Mouse (Mus musculus) midbrain, embryonic 16.5 days (tissue): ENCODE measurements around the gene Atp8a2. TPM values are rescaled to one million over a fixed set of nuclear protein-coding genes. Genes with fewer than 3 reads are reported as not detected.

ENCODE experiments used
- ATAC-seq: fragments of 200-750 bp; cut with Nextera tagmentation; 2 replicates; pipeline ENCODE4 v1.8.0; 2017; ENCODE audit warnings: moderate TSS enrichment
- H3K27ac ChIP-seq: fragments of 300-500 bp; sonication (generic); 2 replicates; pipeline ENCODE4 v1.5.1; 2014; ENCODE audit warnings: mild to moderate bottlenecking, low read length, mixed read lengths
- H3K27me3 ChIP-seq: fragments of 300-500 bp; sonication (generic); 2 replicates; pipeline ENCODE4 v1.6.1; 2014; ENCODE audit warnings: low read depth, low read length, mixed read lengths; ENCODE audit not compliant: control insufficient read depth, insufficient read depth
- H3K36me3 ChIP-seq: fragments of 300-500 bp; sonication (generic); 2 replicates; pipeline ENCODE4 v1.6.1; 2014; ENCODE audit warnings: mild to moderate bottlenecking, low read length, moderate library complexity, mixed read lengths; ENCODE audit not compliant: control insufficient read depth, insufficient read depth
- H3K4me1 ChIP-seq: fragments of 300-500 bp; sonication (generic); 2 replicates; pipeline ENCODE4 v1.6.1; 2014; ENCODE audit warnings: mild to moderate bottlenecking, low read length, mixed read lengths; ENCODE audit not compliant: control insufficient read depth, insufficient read depth
- H3K4me2 ChIP-seq: fragments of 300-500 bp; sonication (generic); 2 replicates; pipeline ENCODE4 v1.6.1; 2014; ENCODE audit warnings: mild to moderate bottlenecking, low read length, mixed read lengths
- H3K4me3 ChIP-seq: fragments of 300-500 bp; sonication (generic); 2 replicates; pipeline ENCODE4 v1.5.1; 2014; ENCODE audit warnings: low read depth, mild to moderate bottlenecking, low read length, moderate library complexity, mixed read lengths
- H3K9ac ChIP-seq: fragments of 300-500 bp; sonication (generic); 2 replicates; pipeline ENCODE4 v1.6.1; 2014; ENCODE audit warnings: low read depth, low read length, mixed read lengths
- H3K9me3 ChIP-seq: fragments of 300-500 bp; sonication (generic); replicated peaks from 2 replicates; pipeline ENCODE4 v1.6.1; 2014; ENCODE audit warnings: mild to moderate bottlenecking, low read length, mixed read lengths; ENCODE audit not compliant: control insufficient read depth, poor library complexity, severe bottlenecking
- WGBS: fragments of 180-500 bp; shearing (Covaris S2); extraction: QIAGEN DNeasy Blood & Tissue Kit; methylation state at CpG from one replicate; pipeline ENCODE4 v1.1.7; 2014; 5-methylcytosine and 5-hydroxymethylcytosine counted together
- polyA plus RNA-seq: library from polyadenylated mRNA; unstranded; fragments of >200 nt; fragmentation: Nextera tagmentation; extraction: Ambion mirVana; gene quantifications from 2 replicates; pipeline ENCODE4 v1.2.1, GENCODE M21; 2015

Atp8a2 gene
- polyA plus RNA-seq, 1 experiment from 2014 or later: 45.6 TPM

- Histone ChIP-seq H3K27me3 (no peaks in the 10 kb centered on the region), H3K4me3 (no peak overlapping the region), H3K27ac (no peak overlapping the region), H3K4me1 (no peaks in the 10 kb centered on the region), H3K9ac (no peak overlapping the region), H3K4me2 (no peak overlapping the region), H3K36me3 (no peaks in the 10 kb centered on the region), H3K9me3 (no peaks in the 10 kb centered on the region)
- WGBS: 55% methylated on average over 14 of the region's 14 CpGs
- no peak for ATAC-seq
Measured at GRCm38 (mm10) chr14:59612920-59613625, 583.9 kb downstream of the Atp8a2 start.

DNA sequence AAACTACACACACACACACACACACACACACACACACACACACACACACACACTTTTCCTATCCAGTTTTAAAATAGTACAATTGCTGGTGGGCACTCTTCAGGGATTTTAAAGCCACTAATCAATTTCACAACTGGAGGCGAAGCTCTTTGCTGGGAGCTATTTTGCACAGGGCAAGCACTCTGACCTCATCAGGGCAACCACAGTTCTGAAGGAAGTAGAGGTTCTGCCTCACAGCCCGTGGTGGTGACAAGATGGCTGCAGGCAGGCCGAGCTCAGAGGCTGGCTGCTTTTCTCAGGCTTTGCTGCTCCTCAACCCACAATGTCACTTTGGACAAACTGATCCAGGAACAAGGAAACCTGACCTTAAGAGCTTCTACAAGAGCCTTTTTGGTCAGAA, 590.0 kb downstream of the Atp8a2 start:
- Histone ChIP-seq H3K4me1 (no peaks in the 10 kb centered on the region), H3K27me3 (no peaks in the 10 kb centered on the region), H3K27ac (no peak overlapping the region), H3K36me3 (no peaks in the 10 kb centered on the region), H3K9ac (no peak overlapping the region), H3K4me2 (no peak overlapping the region), H3K9me3 (no peaks in the 10 kb centered on the region), H3K4me3 (no peak overlapping the region)
- no peak for ATAC-seq
- 51% methylated on average over 3 of the region's 3 CpGs for WGBS

DNA sequence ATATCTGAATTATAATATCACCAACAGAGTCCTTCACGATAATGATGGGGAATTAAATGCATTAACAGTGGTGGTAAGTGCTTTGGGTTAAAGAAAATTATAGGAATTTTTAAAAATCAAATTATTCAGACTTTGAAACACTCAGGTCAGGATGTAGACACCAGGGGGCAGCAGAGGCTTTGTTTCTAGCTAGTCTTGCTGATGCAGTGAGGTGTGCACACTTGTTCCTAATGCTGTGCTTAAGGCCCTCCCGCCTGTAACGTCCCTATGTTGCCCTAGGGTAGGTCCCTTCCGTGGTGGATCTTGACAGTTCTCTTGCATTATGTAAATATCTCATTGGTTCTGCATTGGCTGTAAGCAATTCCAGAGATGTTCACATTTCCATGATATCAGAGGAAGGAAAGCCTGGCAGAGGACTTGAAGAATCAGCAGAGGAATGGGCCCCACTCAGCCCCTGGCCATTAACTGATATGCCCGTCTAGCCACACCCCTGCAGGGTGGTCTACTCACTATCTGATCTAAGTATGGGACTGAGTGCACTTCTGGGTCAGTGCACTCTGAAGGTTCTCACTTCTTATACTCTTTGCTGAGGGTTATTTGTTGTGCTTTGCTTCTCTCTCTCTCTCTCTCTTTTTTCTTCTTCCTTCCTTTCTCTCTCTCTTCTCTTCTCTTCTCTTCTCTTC, 591.2 kb downstream of the Atp8a2 start:
- WGBS: 13% methylated on average over 5 of the region's 5 CpGs
- ATAC-seq: peak; percentile 60; the same call in 1 of the 2 replicates
- H3K4me2 ChIP-seq: no peak overlapping the region
- peaks cover 3% of the 10 kb centered on the region; the same call in 1 of the 2 replicates for H3K27me3 ChIP-seq
- H3K4me1 ChIP-seq: no peaks in the 10 kb centered on the region
- no peaks in the 10 kb centered on the region for H3K9me3 ChIP-seq
- H3K36me3 ChIP-seq: no peaks in the 10 kb centered on the region
- H3K4me3 ChIP-seq: no peak overlapping the region
- H3K27ac ChIP-seq: no peak overlapping the region
- no peak overlapping the region for H3K9ac ChIP-seq

- Histone ChIP-seq H3K9ac (no peak overlapping the region), H3K27me3 (peaks cover 3% of the 10 kb centered on the region; the same call in 1 of the 2 replicates), H3K27ac (no peak overlapping the region), H3K36me3 (no peaks in the 10 kb centered on the region), H3K4me1 (no peaks in the 10 kb centered on the region), H3K4me3 (no peak overlapping the region), H3K4me2 (no peak overlapping the region), H3K9me3 (no peaks in the 10 kb centered on the region)
- 67% methylated on average over 5 of the region's 5 CpGs for WGBS
- ATAC-seq: no peak
Measured at GRCm38 (mm10) chr14:59604002-59604645, 592.9 kb downstream of the Atp8a2 start.

DNA sequence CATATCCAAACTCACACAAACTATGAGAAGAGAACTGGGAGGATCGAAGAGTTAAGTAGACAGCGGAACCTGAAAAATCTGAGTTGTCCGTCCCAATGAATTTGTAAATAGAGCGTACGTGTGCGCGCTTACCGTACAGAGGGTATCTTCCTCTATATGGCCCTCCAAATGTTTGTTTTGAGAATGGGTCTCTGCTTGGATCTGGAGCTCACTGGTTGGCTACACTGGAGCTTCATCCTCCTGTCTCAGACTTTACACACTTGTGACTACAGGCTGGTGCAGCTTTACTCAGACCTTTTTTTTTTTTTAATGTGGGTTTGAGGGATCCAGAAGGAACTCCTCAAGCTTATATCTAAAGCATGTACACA, 598.7 kb downstream of the Atp8a2 start:
- 5% methylated on average over 8 of the region's 8 CpGs for WGBS
- peak overlapping the region; percentile 75 for H3K27ac ChIP-seq
- H3K4me2 ChIP-seq: peak overlapping the region; percentile 71
- peaks cover 3% of the 10 kb centered on the region; the same call in 1 of the 2 replicates for H3K27me3 ChIP-seq
- H3K36me3 ChIP-seq: no peaks in the 10 kb centered on the region
- H3K4me3 ChIP-seq: peak overlapping the region; percentile 94
- peaks cover 14% of the 10 kb centered on the region for H3K4me1 ChIP-seq
- peak; percentile 74 for ATAC-seq
- H3K9me3 ChIP-seq: no peaks in the 10 kb centered on the region
- H3K9ac ChIP-seq: peak overlapping the region; percentile 94

DNA sequence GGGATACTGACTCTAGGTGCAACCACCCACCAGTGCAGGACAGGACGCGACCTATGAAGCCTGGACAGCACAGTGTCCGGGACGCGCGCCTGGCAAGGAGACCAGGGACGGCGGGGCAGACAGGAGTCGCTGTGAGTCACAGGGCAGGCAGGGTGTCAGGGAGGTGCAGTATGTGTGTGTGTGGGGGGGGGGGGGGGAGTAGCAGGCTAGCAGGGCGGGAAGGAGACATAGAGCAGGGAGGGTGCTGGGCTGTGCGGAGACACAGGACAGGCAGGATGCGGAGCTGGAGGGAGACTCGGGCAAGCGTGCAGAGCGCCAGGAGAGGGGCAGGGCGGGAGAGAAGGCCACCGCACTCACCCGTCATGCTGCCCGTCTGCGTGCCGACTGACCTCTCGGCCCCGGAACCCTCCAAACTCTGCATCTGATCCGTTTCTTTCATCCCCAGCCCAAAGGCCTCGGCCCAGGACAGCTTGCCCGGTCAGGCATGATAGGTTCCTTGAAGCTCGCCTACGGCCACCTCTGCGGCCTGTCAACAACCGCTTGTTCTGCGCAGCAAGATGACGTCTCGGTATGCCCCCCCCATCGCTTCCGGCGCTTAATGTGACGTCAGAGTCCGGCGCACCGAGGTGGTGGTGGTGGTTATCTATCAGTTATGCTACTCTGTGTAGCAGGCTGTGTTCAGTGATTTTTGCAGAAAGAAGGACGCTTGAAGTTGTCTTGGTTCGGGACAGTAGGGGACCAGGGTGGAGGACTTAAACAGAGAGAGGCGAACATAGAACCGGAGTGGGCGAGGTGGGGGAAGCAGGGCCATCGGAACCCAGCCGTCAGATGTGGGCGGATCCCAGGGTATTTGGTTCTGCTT, 599.4 kb downstream of the Atp8a2 start, which contains the start of gene Cdadc1:
Gene Cdadc1, minus strand, starts transcription at position 562 of the 862 bp plus-strand sequence.
- Histone ChIP-seq H3K4me3 (peak within 1 kb of the TSS; percentile 94), H3K27ac (peak within 1 kb of the TSS; percentile 75), H3K27me3 (peaks cover 3% of the 10 kb centered on the region; the same call in 1 of the 2 replicates), H3K9me3 (no peaks in the 10 kb centered on the region), H3K36me3 (no peaks in the 10 kb centered on the region), H3K4me1 (peaks cover 14% of the 10 kb centered on the region), H3K4me2 (peak within 1 kb of the TSS; percentile 96), H3K9ac (peak within 1 kb of the TSS; percentile 94)
- peak; percentile 94 for ATAC-seq
- under 1% methylated on average over 47 of the region's 48 CpGs for WGBS

GRCm38 (mm10) chr14:59594988-59595387, 602.0 kb downstream of the Atp8a2 start:
- H3K27me3 ChIP-seq: no peaks in the 10 kb centered on the region
- 91% methylated on average over 3 of the region's 3 CpGs for WGBS
- no peak overlapping the region for H3K9ac ChIP-seq
- peaks cover 14% of the 10 kb centered on the region for H3K4me1 ChIP-seq
- no peak for ATAC-seq
- H3K4me2 ChIP-seq: no peak overlapping the region
- no peaks in the 10 kb centered on the region for H3K9me3 ChIP-seq
- no peak overlapping the region for H3K4me3 ChIP-seq
- peaks cover 7% of the 10 kb centered on the region; the same call in 1 of the 2 replicates for H3K36me3 ChIP-seq
- no peak overlapping the region for H3K27ac ChIP-seq

GRCm38 (mm10) chr14:59592593-59592992, 604.4 kb downstream of the Atp8a2 start:
- H3K9me3 ChIP-seq: no peaks in the 10 kb centered on the region
- H3K27me3 ChIP-seq: no peaks in the 10 kb centered on the region
- H3K9ac ChIP-seq: no peak overlapping the region
- WGBS: 83% methylated on average over 3 of the region's 3 CpGs
- no peak for ATAC-seq
- H3K4me2 ChIP-seq: no peak overlapping the region
- peaks cover 10% of the 10 kb centered on the region for H3K4me1 ChIP-seq
- no peak overlapping the region for H3K4me3 ChIP-seq
- peaks cover 22% of the 10 kb centered on the region for H3K36me3 ChIP-seq
- H3K27ac ChIP-seq: no peak overlapping the region
